Mouse (Mus musculus) forebrain, embryonic 16.5 days (tissue): ENCODE measurements around the gene Dcun1d3. TPM values are rescaled to one million over a fixed set of nuclear protein-coding genes. Genes with fewer than 3 reads are reported as not detected.
A peak's percentile ranks its signal among the peaks of the same experiment; 100 is the strongest.

ENCODE experiments used
- ATAC-seq: fragments of 200-750 bp; cut with Nextera tagmentation; 2 replicates; pipeline ENCODE4 v1.8.0; 2017; ENCODE audit warnings: mild to moderate bottlenecking, moderate library complexity
- H3K27ac ChIP-seq: fragments of 300-500 bp; sonication (generic); 2 replicates; pipeline ENCODE4 v1.5.1; 2014; ENCODE audit warnings: low read length, control low read depth
- H3K27me3 ChIP-seq: fragments of 300-500 bp; sonication (generic); replicated peaks from 2 replicates; pipeline ENCODE4 v1.6.1; 2014; ENCODE audit warnings: low read length; ENCODE audit not compliant: control insufficient read depth, insufficient read depth
- H3K36me3 ChIP-seq: fragments of 300-500 bp; sonication (generic); 2 replicates; pipeline ENCODE4 v1.6.1; 2014; ENCODE audit not compliant: control insufficient read depth, insufficient read depth
- H3K4me1 ChIP-seq: fragments of 300-500 bp; sonication (generic); replicated peaks from 2 replicates; pipeline ENCODE4 v1.6.1; 2014; ENCODE audit warnings: low read length; ENCODE audit not compliant: control insufficient read depth, insufficient read depth
- H3K4me2 ChIP-seq: fragments of 300-500 bp; sonication (generic); 2 replicates; pipeline ENCODE4 v1.6.1; 2014; ENCODE audit warnings: mild to moderate bottlenecking, low read length, control low read depth
- H3K4me3 ChIP-seq: fragments of 300-500 bp; sonication (generic); replicated peaks from 2 replicates; pipeline ENCODE4 v1.5.1; 2014; ENCODE audit warnings: mild to moderate bottlenecking, low read length, control low read depth
- H3K9ac ChIP-seq: fragments of 300-500 bp; sonication (generic); replicated peaks from 2 replicates; pipeline ENCODE4 v1.6.1; 2014; ENCODE audit warnings: low read depth, low read length, control low read depth
- H3K9me3 ChIP-seq: fragments of 300-500 bp; sonication (generic); 2 replicates; pipeline ENCODE4 v1.6.1; 2016; ENCODE audit warnings: low read length; ENCODE audit not compliant: control insufficient read depth
- WGBS: fragments of 180-500 bp; shearing (Covaris S2); extraction: QIAGEN DNeasy Blood & Tissue Kit; methylation state at CpG from one replicate; pipeline ENCODE4 v1.1.7; 2014; 5-methylcytosine and 5-hydroxymethylcytosine counted together
- polyA plus RNA-seq: library from polyadenylated mRNA; unstranded; fragments of >200 nt; fragmentation: Nextera tagmentation; extraction: Ambion mirVana; gene quantifications from 2 replicates; pipeline ENCODE4 v1.2.1, GENCODE M21; 2015

The Dcun1d3 gene
- polyA plus RNA-seq, 1 experiment from 2014 or later, result 23.8 TPM

- H3K27ac ChIP-seq, result no peak overlapping the region
- no peak overlapping the region for H3K4me3 ChIP-seq
- no peak for ATAC-seq
- no peaks in the 10 kb centered on the region for H3K4me1 ChIP-seq
- H3K27me3 ChIP-seq, result no peaks in the 10 kb centered on the region
- H3K9me3 ChIP-seq, result no peaks in the 10 kb centered on the region
- 96% methylated on average over 4 of the region's 4 CpGs for WGBS
- H3K36me3 ChIP-seq, result no peaks in the 10 kb centered on the region
- no peak overlapping the region for H3K4me2 ChIP-seq
- no peak overlapping the region for H3K9ac ChIP-seq
These were observed 16.9 kb downstream of the Dcun1d3 start for GRCm38 (mm10) chr7:119879171-119879570.

GRCm38 (mm10) chr7:119875776-119876440 lies 20.2 kb downstream of the Dcun1d3 start:
- Histone ChIP-seq H3K4me2 (no peak overlapping the region), H3K9ac (no peak overlapping the region), H3K9me3 (no peaks in the 10 kb centered on the region), H3K27me3 (no peaks in the 10 kb centered on the region), H3K4me1 (no peaks in the 10 kb centered on the region), H3K36me3 (no peaks in the 10 kb centered on the region), H3K27ac (no peak overlapping the region), H3K4me3 (no peak overlapping the region)
- ATAC-seq, result no peak
- 59% methylated on average over 3 of the region's 3 CpGs for WGBS

GRCm38 (mm10) chr7:119873050-119873449 lies 23.0 kb downstream of the Dcun1d3 start:
- Histone ChIP-seq H3K36me3 (no peaks in the 10 kb centered on the region), H3K4me3 (no peak overlapping the region), H3K27ac (no peak overlapping the region)

GRCm38 (mm10) chr7:119872204-119872603 lies 23.9 kb downstream of the Dcun1d3 start:
- no peaks in the 10 kb centered on the region for H3K4me1 ChIP-seq
- H3K9ac ChIP-seq, result no peak overlapping the region
- H3K27ac ChIP-seq, result no peak overlapping the region
- no peaks in the 10 kb centered on the region for H3K9me3 ChIP-seq
- no peaks in the 10 kb centered on the region for H3K27me3 ChIP-seq
- no peaks in the 10 kb centered on the region for H3K36me3 ChIP-seq
- H3K4me2 ChIP-seq, result no peak overlapping the region
- H3K4me3 ChIP-seq, result no peak overlapping the region
- WGBS, result 91% methylated on average over 4 of the region's 4 CpGs
- no peak for ATAC-seq

More at GRCm38 (mm10) chr7:119873050-119873449, 23.0 kb downstream of the Dcun1d3 start:
- no peak for ATAC-seq
- Histone ChIP-seq H3K9me3 (no peaks in the 10 kb centered on the region), H3K4me2 (no peak overlapping the region), H3K4me1 (no peaks in the 10 kb centered on the region), H3K27me3 (no peaks in the 10 kb centered on the region), H3K9ac (no peak overlapping the region)
- WGBS, result 54% methylated on average over 2 of the region's 2 CpGs

- H3K9me3 ChIP-seq, result no peaks in the 10 kb centered on the region
These were observed 30.0 kb downstream of the Dcun1d3 start for GRCm38 (mm10) chr7:119866136-119866535.

GRCm38 (mm10) chr7:119864500-119864899 lies 31.6 kb downstream of the Dcun1d3 start:
- no peak overlapping the region for H3K27ac ChIP-seq
- whole genome bisulfite sequencing, result 89% methylated on average over 5 of the region's 5 CpGs

More at GRCm38 (mm10) chr7:119866136-119866535, 30.0 kb downstream of the Dcun1d3 start:
- Histone ChIP-seq H3K4me1 (peaks cover 12% of the 10 kb centered on the region), H3K9ac (no peak overlapping the region), H3K4me3 (no peak overlapping the region), H3K36me3 (no peaks in the 10 kb centered on the region), H3K4me2 (no peak overlapping the region), H3K27ac (no peak overlapping the region), H3K27me3 (no peaks in the 10 kb centered on the region)
- 66% methylated on average over 1 of the region's 1 CpGs for WGBS
- no peak for ATAC-seq

GRCm38 (mm10) chr7:119862167-119862566 lies 33.9 kb downstream of the Dcun1d3 start:
- H3K36me3 ChIP-seq, result no peaks in the 10 kb centered on the region; the same call in 1 of the 2 replicates
- H3K4me1 ChIP-seq, result peaks cover 12% of the 10 kb centered on the region
- no peak for ATAC-seq
- no peak overlapping the region for H3K9ac ChIP-seq
- no peak overlapping the region for H3K4me3 ChIP-seq
- H3K27ac ChIP-seq, result peak overlapping the region; percentile 63
- no peaks in the 10 kb centered on the region for H3K27me3 ChIP-seq
- no peaks in the 10 kb centered on the region for H3K9me3 ChIP-seq
- no peak overlapping the region for H3K4me2 ChIP-seq
- 10% methylated on average over 1 of the region's 1 CpGs for WGBS

More at GRCm38 (mm10) chr7:119864500-119864899, 31.6 kb downstream of the Dcun1d3 start:
- ATAC-seq, result no peak
- Histone ChIP-seq H3K4me2 (no peak overlapping the region), H3K9me3 (no peaks in the 10 kb centered on the region), H3K27me3 (no peaks in the 10 kb centered on the region), H3K4me1 (peaks cover 12% of the 10 kb centered on the region), H3K9ac (no peak overlapping the region), H3K4me3 (no peak overlapping the region), H3K36me3 (no peaks in the 10 kb centered on the region)

GRCm38 (mm10) chr7:119861335-119862091 lies 34.6 kb downstream of the Dcun1d3 start:
- Histone ChIP-seq H3K27me3 (no peaks in the 10 kb centered on the region), H3K4me3 (no peak overlapping the region), H3K4me1 (peaks cover 12% of the 10 kb centered on the region), H3K36me3 (no peaks in the 10 kb centered on the region; the same call in 1 of the 2 replicates), H3K4me2 (no peak overlapping the region), H3K9me3 (no peaks in the 10 kb centered on the region), H3K9ac (peak overlapping the region; percentile 37; the same call in 1 of the 2 replicates), H3K27ac (peak overlapping the region; percentile 63)
- WGBS, result 16% methylated on average over 6 of the region's 6 CpGs
- peak; percentile 81 for ATAC-seq

- Histone ChIP-seq H3K36me3 (no peaks in the 10 kb centered on the region; the same call in 1 of the 2 replicates), H3K4me2 (no peak overlapping the region), H3K27ac (no peak overlapping the region), H3K9me3 (no peaks in the 10 kb centered on the region), H3K27me3 (no peaks in the 10 kb centered on the region), H3K4me3 (no peak overlapping the region), H3K9ac (no peak overlapping the region), H3K4me1 (peaks cover 12% of the 10 kb centered on the region)
- no peak for ATAC-seq
These were observed 35.1 kb downstream of the Dcun1d3 start for GRCm38 (mm10) chr7:119860971-119861334.
